Mouse (Mus musculus): ENCODE measurements at regions not wholly inside any gene's neighbourhood (a gene's known extent, or its start where the extent isn't known, plus 50 kb on each side); places are given as distances from the start of the nearest gene placed in this dataset.
A peak's percentile ranks its signal among the peaks of the same experiment; 100 is the strongest.
"Not testable (repeated sequence)": the region's sequence is repeated elsewhere in the genome, so short reads cannot be mapped to it uniquely, and the experiment has no call there.

DNA sequence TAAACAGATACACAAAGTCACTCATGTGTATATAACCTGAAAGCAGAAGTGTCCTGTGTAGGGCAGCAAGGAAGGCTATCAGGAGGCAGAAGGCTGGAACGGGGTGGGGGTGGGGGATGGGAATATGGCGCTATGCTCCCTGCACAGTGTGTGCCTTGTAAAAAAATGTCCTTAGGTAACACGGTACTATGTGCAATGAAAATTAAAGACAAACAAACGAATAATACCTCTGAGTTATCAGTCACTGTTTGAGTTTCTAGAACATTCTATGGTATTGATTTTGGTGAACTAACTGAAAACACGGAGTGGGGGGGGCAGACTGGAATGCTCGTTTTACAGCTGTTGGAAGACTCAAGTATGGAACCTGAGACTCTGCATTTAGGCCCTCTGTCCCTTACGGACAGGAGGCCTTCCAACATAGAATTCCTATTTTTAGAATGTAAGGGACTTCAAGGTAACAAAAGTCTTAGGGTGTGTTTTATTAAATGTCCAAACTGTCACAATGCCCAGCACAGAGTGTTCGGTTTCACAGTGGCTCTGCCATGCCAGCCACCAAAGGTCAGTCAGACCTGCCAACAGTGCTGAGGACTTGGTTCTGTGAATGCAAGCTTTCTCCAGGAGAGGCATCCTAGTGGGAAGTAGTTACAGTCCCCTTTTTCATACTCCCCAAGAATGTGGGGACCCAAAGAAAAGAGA lies 240.6 kb downstream of the Ano6 start:
- DNase-seq (ENCODE audit: low spot score): no peak

DNA sequence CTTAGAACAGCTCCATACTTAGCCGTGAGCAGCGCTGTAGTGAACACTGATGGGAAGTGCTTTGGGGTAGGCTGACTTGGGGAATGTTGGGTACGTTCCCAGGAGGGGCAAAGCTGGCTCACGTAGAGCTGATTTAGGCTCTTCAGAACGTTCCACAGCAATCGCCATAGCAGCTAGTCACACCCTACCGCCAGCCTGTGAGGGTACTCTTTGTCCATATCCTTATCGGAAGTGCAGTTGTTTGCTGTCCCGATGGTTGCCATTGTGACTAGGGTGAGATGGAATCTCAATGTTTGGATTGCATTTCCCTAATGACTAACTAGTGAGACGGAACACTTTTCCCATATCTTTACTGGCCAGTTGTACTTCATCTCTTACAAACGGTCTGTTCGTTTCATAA lies 244.6 kb downstream of the Ano6 start:
- no peak for DNase-seq (ENCODE audit: low spot score)

DNA sequence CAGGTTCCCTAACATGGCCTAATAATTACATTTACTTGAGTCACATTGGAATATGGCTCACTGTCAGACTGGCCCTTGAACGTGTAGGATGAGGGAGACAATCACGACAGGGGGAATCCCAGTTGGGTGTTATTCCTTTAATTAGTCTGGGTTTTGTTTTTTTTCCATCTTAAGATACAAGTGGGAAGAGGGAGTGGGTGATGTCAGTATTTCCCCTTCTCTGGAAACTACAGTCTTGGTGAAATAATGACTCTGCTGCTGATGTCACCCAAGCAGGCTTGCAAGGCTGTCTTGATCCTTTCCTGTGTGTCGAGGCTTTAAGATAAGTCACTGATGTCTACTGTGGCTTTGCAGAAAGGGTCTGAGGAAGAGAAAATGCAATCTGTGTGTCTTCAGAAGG lies 241.8 kb upstream of the Arid2 start:
- no peak for DNase-seq (ENCODE audit: low spot score)

GRCm38 (mm10) chr15:96046651-96047050 lies 240.7 kb upstream of the Arid2 start:
- no peak for DNase-seq (ENCODE audit: low spot score)

DNA sequence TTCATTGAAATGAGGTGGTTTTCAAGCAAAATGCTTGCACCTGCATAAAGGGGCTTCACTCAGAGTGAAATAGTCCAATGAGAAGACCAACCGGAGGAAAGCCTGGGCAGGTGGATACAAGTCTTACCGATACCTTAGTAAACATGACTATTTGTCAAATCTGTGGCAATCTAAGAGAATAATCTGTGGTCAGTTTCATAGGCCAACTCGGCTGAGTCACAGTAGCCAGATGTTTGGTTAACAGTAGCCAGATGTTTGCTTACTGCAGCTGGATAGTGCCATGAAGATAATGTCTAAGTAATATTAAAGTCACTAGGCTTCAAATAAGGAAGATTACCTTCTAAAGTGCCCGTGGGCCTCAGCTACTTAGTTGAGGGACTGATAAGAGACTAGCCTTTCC lies 236.9 kb upstream of the Arid2 start:
- DNase-seq (ENCODE audit: low spot score): no peak

GRCm38 (mm10) chr15:96052586-96052985 lies 234.7 kb upstream of the Arid2 start:
- DNase-seq (ENCODE audit: low spot score): no peak

DNA sequence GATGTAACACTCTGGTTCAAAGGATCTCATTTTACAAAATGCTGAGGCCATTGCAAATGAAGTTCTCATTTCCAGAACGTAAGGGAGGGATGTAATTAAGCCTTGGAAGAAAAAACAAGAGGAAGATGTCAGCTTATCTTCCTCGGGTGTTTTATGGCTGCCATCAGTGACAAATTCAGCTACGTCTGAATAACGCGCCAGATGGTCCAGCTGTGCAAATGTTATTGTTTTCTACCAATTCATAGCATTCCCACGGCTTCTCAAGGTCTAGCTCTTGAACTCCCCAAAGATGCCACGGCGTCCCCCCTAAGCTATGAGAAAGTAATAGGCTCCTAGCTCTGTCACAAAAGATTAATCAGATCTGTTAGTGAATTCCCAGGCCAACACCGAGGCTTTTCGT lies 232.0 kb upstream of the Arid2 start:
- no peak for DNase-seq (ENCODE audit: low spot score)

DNA sequence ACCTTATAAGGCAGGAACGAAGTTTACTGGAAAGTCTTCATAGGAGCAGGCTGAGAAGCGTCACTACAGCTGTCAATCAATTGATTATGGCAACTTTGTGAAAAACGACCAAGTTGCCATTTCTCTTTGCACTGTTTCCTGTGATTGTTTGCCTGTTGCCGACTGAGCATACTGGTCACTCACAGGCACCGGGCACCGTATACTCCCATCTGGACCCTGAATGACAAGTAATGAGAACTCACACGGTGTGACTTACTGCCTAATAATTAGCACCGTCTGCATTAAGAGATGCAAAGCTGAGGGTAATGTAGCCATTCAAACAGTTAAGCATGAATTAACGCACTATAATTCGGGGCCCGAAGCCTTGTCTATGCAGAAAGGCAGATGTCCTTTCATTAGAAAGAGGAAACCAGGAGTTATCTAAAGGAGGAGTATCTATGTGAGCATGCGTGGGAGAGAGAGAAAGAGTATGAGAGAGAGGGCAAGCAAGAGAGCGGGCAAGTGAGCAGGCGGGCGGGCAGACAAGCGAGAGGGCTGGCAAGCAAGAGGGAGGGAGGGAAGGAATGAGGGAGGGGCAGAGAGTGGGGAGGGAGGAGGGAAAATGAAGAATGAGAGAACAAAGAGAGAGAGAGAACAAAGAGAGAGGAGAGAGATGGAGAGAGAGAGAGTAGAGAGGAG lies 231.4 kb upstream of the Arid2 start:
- DNase-seq (ENCODE audit: low spot score): no peak

DNA sequence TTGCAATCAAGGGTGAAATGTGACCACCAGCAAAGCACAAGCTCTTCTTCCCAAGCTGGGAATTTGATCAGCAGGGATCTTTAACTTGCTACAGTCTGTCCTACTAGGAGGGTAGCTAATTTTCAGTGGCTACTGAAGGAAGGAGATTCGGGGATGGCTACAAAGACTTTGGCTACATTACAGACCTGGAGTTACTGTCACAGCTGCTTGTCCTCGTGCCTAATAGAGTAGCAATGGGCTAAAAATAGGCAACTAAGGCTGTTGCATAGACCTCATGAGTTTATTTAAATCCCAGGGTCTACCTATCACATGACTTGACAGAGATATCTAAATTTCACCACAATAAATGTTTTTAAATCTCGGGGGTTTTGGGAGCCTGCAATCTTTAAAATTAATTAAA lies 227.7 kb upstream of the Arid2 start:
- DNase-seq (ENCODE audit: low spot score): peak; percentile 10

GRCm38 (mm10) chr15:96064499-96065217 lies 222.7 kb upstream of the Arid2 start:
- DNase-seq (ENCODE audit: low spot score): no peak

GRCm38 (mm10) chr15:96075615-96076014 lies 211.7 kb upstream of the Arid2 start:
- no peak for DNase-seq (ENCODE audit: low spot score)

GRCm38 (mm10) chr15:96077756-96078155 lies 209.6 kb upstream of the Arid2 start:
- no peak for DNase-seq (ENCODE audit: low spot score)

GRCm38 (mm10) chr15:96078580-96078979 lies 208.7 kb upstream of the Arid2 start:
- no peak for DNase-seq (ENCODE audit: low spot score)

DNA sequence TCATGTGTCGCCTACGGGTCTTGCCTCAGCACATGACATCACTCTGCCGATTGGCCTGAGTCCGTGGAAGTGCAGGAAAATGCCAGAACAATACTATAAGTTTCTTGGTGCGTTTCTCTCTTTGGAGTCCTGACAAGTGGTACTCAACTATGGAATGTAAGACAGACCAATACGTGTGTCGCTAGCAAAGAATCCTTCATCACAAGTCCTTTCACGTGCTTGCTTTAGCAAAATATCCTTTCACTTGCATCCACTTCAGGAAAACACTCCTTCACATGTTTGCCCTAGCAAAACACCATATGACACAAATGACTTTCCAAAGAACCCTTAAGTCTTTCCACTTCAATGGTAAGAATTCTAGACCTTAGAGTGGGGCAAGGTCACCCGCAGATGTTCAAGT lies 197.6 kb upstream of the Arid2 start:
- no peak for DNase-seq (ENCODE audit: low spot score)

GRCm38 (mm10) chr15:96096438-96096837 lies 190.9 kb upstream of the Arid2 start:
- DNase-seq (ENCODE audit: low spot score): no peak

- no peak for DNase-seq (ENCODE audit: low spot score)
These were observed 188.5 kb upstream of the Arid2 start for GRCm38 (mm10) chr15:96098821-96099220.

GRCm38 (mm10) chr15:96099844-96100640 lies 187.3 kb upstream of the Arid2 start:
- not testable (repeated sequence) for DNase-seq (ENCODE audit: low spot score)

DNA sequence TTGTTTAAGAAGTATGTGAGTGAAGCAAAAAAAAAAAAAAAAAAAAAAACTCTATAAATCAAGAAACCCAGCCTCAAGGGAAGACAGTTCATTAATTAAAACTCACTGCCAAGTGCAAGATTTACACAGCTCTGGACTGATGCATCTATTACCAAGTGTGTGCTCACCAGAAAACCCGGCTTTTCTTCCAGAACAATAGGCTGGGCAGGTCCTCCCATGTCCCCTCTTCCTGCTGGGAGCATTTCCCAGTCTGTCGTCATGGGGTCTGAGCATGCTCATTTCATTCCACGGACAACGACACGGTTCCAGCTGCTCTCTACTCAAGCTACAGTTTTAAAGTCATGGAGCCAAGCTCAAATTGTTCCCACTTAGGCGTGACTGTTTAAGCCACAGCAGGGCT lies 183.6 kb upstream of the Arid2 start:
- DNase-seq (ENCODE audit: low spot score): no peak

DNA sequence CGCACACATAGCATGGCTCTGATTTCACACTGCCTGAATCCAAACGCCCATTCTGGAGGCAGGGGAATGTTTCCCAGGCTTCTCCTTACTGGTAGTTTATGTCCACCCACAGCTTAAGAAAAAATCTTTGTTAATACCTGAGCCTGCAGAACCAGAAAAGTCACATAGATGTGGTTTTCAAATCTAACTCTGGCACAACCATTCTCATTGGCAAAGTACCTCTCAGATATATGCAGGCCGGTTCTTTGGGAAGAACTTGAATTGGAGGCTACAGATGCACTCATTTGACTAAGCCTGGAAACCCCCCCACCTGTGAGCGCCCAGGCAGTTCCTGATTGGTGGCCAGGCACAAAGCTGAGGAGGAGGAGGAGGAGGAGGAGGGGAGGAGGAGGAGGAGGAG lies 179.8 kb upstream of the Arid2 start:
- DNase-seq (ENCODE audit: low spot score): no peak

DNA sequence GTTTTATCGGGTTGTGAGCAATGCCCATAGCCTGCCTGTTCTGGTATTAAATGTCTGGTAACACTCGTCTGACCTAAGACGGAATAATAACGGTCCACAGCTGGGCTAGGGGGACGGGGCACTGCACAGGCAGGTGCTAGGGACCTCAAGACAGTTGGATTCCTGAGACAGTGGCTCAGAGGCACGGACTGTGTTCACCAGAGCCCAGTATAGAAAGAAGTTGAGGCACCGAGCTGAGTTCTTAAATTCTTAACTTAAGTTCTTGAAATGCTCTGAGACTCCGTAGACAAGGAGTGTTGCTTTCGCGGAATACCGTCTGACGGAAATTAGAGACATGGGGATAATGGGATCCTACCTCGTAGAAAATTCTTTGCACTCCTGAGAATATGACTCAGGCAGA lies 174.2 kb upstream of the Arid2 start:
- no peak for DNase-seq (ENCODE audit: low spot score)

DNA sequence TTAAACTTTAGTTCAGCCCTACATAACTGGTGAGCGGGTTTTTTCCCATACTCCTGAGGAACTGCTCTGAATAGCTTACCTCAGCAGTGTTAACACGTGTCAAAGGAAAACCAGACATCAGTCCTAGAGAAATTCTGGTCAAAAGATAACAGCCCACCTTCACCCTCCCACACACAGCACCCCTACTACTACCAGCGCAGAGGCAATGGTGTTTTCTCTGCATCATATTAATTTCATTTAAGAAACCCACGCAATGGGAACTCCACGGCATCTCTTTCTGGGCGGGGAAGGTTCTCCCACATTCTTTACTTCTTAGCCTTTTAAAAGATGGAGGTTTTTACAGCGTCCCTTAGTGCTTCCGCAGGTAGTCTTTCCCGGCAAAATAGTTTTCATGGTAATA lies 172.7 kb upstream of the Arid2 start:
- no peak for DNase-seq (ENCODE audit: low spot score)

- DNase-seq (ENCODE audit: low spot score): no peak
These were observed 172.1 kb upstream of the Arid2 start for GRCm38 (mm10) chr15:96115196-96115595.

DNA sequence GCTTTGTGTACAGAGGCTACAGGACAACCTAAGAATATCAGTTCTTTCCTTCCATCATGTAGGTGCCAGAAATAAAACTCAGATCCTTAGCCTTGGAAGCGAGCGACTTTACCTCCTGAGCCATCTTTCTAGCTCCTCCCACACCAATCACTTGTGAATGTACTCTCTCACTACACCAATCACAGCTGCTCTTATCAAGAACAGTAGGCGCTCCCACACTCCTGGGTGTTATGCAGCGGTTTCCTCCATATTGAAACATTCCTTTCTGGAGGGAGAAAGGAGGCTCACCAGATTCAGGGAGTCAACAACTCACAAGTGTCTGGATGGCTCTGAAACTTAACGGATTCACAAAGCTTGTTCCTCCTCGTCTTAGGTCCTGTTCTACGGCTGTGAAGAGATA lies 168.1 kb upstream of the Arid2 start:
- no peak for DNase-seq (ENCODE audit: low spot score)
